Mouse (Mus musculus) megakaryocyte, adult 5-6 weeks (primary cell): ENCODE measurements at regions not wholly inside any gene's neighbourhood (a gene's known extent, or its start where the extent isn't known, plus 50 kb on each side); places are given as distances from the start of the nearest gene placed in this dataset.
A peak's percentile ranks its signal among the peaks of the same experiment; 100 is the strongest.

Experiments used
- ATAC-seq: 2 replicates; pipeline ENCODE4 v1.8.0; 2016; ENCODE audit warnings: mild to moderate bottlenecking, inconsistent platforms; ENCODE audit not compliant: poor library complexity, severe bottlenecking

DNA sequence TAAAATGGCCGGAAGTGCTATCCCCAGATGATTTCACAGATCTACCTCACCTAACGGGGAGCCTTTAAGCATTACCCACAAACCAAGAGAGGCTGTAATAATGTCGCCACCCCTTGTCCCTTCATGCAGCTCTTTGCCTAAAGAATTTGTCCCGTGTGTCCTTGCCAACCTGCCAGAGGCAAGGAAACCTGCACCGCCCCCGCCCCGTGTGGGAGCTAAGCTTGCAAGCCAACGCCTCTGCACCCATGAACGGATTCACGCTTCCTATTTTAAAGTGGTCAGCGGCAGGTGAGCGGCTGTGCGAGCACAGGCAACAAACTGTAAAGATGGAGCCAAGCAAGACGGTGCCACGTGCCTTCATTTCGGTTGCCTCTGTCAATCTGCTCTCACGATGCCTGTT lies 63.1 kb downstream of the Gm11011 start:
- no peak for ATAC-seq

DNA sequence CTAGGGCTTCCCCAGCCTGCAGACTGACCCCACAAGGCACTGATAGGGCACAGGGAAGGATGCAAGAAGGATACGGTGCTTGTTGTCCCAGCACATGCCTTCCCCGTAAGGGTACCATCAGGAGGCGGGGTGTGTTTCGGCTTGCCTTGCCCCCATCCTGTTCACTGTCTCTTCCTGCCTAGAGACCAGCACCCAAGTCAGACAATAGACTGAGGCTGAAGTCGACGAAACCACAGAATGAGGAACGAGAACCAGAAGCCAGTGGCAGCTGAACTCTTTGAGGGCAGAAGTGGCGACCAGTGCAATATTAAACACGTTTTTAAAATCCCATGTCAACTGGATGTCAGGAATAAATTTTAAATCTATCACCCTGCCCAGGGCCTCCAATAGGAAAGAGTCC lies 67.6 kb downstream of the Gm11011 start:
- peak; percentile 78 for ATAC-seq

DNA sequence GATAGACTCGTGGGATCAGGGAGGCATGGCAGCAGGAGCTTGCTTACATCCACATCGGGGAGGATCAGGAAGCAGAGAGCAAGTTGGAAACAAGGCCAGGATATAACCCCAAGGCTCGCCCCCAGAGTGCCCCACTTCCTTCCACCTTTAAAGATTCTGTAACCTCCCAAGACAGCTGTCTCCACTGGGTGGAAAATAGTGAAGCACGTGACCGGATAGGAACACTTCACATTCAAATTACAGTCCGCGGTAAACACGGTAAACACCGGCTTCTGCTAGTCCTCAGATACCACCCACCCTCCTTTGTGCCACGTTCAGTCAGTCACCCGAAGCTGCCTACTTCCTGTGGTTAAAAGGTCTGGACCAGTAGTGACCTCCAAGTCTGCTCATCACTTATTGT lies 72.2 kb downstream of the Gm11011 start:
- ATAC-seq, result no peak

DNA sequence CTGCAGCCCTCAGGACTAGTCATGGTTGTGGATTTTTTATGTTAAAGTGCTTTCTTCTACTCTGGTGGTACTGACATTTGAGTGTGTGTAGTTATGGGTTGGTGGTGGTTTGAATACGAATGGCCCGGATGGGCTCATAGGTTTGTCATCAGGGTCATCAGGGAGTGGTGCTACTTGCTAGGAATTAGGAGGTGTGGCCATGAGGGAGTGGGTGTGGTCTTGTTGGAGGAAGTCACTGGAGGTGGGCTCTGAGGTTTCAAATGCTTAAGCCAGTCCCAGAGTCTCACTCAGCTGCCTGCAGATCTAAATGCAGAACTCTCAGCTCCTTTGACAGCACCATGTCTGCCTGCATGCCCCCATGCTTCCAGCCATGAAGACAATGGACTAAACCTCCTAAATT lies 76.8 kb downstream of the Gm11011 start:
- no peak for ATAC-seq

DNA sequence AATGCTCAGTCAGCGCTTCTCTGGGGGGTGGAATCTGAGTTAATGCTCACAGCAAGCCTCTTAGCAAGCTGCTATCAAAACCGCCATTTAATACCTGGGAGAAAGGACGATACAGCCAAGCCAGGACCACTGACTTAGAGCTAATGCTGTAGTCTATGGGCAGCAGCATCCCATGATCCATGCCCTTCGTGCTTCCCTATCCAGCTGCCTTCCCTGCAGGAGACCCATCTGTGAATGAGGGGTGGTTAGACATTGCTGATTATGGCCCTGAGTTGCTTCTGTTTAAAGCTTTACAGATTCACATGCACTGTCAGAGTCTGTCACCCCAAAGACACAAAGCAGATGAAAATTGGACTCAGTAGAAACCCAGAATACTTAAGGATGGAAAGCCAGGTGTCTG lies 78.1 kb downstream of the Gm11011 start:
- no peak for ATAC-seq

DNA sequence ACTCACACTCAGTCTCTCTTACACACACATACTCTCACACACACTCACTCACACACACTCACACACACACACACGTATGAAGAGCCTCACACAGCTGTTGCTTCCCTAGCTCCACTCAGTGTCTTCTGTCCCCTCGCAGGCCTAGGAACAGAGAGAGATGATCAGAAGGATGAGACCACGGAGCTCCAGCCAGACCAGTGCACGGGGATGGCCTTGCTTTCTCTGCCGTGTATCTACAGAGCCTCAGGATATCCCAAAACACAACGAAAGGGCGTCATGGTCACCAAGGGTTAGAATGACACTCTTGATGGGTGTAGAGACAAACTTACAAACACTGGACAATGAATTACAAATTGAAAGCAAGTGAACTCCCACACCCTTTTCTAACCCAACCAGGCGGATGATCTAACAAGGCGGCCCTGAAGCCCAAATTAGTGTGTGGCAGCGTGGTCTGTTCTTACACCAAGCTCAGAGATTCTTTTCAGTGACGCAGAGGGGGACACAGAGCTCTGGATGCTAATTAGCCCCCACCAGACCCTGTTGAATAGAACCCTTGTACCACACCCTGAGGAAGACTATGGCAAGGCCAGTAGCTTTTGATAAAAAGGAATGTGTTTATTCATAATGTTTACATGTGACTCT lies 83.0 kb downstream of the Gm11011 start:
- no peak for ATAC-seq

DNA sequence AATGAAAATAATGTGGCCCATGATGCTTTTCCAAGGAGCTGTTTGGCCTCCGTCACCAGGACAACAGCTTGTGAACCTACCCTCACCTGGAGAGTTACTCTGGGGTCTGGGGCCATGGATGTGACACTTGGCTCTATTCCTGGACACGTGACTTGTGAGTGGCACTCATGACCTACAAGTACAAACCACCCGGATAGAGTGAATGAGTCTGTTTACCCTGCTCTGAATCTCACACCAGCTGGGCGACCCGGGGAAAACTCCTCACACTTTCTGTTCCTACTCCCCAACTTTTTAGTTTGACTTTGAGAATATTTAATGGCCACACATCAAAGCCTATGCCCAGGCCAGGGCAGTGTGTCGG lies 84.0 kb downstream of the Gm11011 start:
- no peak for ATAC-seq

DNA sequence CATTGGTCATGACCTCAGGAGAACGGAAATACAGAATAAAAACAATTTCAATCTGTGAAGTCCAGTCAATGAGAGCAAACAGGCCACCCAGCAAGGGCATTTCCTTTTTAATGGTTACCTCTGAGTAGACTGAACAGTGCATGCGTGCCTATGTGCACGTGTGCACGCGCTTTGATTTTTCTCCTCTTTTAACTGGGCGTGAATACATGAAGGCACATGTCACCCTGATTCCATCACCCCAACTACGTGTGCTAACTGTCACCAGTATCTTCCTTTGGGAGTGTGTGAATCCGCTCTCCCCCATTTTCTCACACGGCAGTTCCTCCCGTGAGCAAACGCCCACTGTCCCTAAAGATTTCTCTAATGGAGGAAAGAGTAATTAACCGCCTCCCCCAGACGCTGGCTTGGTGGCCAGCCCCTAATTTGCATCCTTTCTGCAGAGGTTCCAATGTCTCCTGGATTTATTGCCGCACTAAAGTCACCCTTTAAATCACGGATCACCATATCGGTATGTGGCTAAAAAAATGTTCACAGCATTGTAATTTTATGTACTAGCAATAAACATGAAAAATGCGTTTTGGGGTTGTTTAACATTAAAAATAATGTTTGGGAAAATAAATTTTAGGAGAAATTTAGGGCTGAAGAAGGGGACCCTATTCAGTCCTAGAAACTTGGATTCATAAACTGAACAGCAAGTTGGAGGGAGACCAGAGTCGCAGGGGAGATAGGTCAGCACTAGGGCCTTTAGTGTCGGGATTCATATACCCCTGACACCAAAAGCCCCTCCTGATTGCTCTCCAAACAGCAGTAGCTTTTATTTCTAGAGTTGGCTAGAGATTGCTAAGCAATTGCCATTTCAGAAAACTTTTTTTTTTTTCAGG lies 84.6 kb downstream of the Gm11011 start:
- ATAC-seq, result no peak

DNA sequence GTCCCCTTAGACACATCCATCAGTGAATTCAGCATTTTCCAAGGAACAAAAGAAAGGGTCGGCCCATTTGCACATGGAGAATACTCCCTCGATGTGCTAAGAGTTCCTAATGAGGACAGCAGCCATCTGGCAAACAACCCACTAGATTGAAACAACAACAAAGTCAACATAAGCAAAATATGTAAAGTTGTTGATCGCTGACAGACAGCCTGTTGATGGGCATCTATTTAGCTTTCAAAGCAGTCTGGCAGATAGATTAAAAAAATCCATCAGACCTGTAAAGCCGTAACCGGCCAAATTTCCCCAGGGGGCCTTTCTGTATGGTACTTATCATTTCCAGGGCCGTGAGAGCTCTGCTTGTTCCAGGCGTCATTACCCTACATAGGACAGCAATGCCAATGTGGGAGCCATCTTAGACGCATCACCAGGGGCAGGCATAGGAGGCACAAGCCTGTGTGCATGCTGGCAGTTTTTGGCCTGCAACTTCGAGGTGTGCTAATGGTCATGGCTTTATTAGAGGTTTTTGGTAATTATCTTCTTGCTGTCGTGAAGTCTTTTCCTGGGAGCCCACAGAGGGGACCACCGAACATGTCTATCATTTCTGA lies 85.7 kb downstream of the Gm11011 start:
- no peak for ATAC-seq

DNA sequence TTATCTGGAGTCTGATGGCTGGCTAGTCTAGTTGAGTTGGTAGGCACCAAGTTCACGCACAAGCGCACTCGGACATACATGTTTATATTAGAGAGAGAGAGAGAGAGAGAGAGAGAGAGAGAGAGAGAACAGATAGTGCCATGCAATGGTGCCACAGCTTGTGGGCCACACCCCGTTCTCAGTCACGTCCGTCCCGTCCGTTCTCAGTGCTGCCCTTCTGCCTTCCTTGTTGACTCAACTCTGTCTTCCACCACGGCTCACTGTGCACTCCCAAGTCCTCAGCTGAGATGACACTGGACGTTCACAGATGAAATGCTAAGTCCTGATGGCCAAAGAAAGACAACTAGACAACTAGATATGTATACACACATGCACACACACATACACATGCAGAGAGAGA lies 92.2 kb downstream of the Gm11011 start:
- no peak for ATAC-seq

DNA sequence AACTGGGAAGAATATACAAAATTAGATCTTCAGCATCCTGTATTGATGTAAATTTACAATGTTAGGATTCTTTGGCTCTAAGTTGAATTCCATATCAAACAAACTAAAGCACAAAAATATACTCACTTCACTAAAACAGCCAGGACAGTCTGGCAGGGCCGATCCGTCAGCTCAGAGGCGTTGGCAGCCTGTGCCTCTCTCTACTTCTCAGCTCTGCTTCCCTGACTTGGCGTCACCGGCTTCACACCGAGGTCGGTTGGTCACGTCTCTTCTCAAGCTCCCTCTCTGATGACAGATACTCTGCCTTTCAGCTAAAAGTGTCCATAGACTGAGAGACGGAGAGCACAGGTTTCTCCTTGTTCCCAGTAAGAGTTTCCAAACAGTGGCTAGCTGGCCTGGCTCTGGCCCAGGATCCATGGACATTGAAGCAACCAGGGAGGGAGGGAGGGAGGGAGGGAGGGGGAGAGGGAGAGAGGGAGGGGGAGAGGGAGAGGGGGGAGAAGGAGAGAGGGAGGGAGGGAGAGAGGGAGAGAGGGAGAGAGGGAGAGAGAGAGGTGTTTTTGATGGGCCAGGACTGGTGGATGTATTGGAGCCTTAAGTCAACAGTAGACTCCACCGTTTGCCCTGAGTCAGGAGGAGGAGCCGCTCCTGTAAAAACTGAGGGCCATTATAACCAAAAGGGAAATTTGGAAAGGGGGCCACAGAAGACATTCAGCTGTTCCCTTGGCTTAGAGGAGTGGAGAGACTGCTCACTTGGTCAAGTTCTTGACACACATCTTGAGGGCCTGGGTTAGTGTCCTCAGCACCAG lies 92.8 kb downstream of the Gm11011 start:
- ATAC-seq, result no peak

DNA sequence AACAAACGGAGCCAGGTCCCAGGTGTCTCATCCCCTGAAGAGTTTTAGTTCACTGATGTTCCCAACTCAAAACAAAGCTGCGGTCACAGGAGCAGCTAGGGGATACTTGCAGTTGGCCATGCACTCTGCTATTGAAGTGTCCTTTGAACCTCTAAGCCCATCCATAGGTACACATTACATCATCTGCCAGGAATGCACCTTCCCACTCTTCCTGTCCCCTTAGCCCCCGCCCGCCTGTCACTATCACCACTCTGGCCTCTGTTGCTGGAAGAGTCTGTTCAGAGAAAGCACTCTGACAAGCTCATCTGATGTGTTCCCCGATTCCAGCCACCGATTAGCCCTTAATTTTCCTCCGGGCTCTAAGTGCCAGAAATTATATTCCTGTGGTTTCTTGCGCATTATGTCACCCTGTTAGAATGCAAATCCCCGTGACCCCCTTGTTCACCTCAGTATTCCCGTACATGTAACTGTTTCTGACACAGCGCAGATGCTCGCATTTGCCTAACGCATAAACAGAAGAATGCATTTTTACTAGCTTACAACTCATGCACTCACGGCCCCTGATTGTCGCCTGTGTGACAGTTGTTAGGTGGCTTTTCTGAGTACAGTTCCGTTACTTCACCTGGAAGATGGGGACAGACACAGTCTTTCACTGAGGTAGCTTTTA lies 93.8 kb downstream of the Gm11011 start:
- ATAC-seq, result no peak

DNA sequence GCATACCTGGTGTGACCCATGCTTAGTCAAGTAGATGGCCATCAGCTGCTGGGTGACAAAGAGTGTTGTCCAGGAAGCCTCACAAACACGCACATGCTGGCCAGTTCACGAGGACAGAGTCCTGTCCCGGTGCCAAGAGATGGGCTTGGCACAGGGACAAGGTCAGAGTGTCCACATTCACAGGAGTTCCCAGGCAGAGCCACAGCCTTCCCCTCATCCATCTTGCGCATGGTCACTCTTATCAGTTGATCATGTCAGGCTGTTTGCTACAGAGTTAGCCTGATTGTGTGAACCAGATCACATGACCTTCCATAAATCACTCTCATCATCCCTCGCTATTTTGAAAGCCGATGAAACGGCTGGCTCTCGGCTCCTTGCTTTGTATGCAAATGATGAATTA lies 103.6 kb downstream of the Gm11011 start:
- ATAC-seq, result no peak

DNA sequence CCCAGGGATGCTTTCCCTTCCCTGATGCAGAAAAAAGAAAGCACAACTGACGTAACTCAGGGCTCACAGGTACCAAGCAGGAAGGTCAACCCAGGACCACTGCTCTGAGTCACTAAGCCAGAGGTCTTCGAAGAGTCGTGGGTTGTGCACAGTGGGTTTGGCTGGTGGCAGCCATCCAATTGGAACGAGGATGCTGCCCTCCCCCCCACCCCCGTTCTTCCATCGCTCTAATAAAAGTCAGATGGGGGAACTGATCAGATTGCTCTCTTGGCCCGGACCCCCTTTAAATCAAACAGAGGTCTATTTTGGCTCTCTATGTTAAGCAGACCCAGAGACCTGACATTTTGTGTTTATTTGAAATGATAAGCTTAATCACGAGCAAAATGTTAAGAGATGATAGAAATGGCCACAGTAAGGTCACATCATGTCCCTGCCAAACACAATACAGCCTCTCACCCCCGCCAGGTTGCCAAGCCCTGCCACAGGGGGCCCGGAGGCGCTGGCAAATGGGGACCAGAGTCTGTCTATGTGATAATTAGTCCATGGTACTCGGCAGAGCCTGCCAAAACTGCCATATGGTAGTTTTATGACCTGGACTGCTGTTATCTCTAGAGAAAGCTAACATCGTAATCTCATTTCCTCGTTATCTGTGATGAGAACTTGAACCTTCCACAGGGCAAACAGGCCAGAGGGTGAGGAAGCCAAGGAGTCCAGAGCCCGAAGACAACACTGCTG lies 105.6 kb downstream of the Gm11011 start:
- ATAC-seq, result no peak

DNA sequence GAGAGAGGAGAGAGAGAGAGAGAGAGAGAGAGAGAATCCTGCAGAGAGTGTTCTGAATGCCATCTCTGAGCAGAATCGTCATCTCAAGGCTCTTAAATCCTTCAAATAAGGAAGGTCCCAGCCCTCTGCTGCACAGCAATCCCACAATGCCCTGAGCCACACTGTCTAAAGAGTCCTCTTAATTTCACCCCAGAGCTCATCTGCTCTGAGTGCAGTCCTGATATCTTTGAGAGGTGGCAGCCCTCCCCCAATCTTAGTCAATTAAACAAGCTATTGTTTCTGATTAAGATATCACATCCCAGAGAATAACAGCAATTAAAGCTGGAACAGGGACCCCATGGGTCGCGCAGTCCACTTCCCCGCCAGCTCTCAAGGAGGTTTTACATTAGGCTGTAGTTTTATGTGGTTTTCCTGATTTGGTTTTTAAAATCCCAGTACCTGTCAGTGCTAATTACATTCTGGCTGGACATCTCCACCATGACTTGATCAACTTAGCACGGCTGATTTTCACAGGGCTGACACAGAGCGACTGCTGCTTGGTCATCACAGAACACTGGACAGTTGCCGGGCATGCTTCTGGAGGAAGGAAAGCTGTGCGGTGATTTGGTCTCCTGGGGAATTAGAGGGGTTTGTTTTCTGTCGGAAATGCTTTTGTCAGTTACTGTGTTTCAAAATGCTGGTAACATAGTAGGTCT lies 113.0 kb downstream of the Gm11011 start:
- ATAC-seq, result no peak

DNA sequence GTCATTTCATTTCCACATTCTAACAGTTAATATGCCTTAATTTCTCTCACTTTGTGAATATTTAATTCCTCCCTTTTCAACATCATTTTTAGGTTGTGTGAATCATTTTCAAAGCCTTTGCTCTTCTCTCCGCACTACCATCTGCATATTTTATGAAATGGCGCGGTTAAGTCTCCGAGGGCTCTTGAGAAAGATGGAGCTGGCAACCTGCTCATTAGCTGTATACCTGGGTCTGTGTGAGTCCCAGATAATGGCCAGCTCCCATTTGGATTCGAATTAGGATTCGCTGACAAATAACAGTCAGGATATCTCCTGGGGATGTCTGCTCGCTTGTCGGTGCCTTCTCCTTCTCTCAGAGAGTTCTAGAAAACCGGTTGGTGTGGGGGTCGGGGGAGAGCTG lies 118.0 kb downstream of the Gm11011 start:
- no peak for ATAC-seq

DNA sequence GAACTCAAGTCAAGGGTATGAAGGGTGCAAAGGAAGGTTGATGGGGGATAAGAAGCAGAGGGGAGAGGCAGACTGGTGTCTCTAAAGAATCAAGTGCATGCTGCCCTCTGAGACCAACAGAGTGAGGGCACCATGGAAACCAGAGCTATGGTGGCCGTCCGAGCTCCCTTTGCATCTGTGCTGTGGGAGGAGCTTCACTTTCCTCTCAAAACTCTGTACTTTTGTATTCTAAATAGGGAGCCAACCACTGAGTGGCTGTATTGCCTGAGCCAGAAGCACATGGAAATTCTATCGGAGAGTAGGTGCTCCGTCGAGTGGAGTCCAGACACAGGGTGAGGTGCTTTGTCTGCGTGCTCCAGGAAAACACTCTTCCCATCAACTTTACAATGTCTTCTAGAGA lies 119.9 kb downstream of the Gm11011 start:
- no peak for ATAC-seq

DNA sequence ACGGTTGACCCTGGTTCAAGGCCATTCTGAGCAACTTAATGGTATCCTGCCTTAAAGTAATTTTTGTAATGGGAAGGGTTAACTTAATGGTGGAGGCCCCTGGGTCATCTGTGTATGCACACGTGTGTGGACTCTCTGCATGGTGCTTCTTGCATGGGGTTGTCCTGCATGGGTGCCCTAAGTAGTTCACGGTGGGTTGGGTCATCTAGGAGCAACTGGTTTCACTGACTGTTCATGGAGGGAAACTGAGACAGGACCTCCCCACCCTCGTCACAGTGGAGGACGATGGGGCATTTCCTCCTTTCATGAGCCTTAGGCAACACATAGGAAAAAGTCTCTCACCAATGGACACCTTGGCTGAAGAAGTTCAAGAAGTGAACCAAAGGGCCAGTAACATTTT lies 123.4 kb downstream of the Gm11011 start:
- ATAC-seq, result no peak

DNA sequence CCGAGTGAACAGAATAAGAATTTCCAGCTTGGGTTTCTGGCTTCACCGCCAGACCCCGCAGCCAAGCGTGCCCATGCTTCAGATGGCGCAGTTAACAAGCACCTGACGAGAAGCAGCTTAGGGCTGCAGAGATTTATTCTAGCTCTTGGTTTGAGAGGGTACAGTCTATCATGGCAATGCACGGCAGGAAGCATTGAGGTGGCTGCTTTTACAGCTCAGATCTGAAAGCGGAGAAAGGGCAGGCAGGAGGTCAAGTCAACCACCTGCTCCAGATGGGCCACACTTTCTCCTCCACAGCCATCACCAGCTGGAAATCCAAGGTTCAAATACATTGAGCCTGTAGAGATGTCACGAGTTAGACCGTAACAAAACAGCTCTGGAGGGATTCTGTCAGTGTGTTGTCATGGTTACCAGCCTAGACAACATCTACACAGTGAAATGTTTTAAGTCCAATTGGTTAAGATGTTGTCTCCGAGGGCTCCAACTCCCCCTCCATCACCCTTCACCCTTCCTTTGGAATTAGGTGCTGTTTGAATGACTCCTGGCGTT lies 126.0 kb downstream of the Gm11011 start:
- no peak for ATAC-seq
